Mouse (Mus musculus): ENCODE measurements around the gene Pex16. TPM values are rescaled to one million over a fixed set of nuclear protein-coding genes. Genes with fewer than 3 reads are reported as not detected.

The Pex16 gene
- polyA plus RNA-seq, 1 experiment: 89.5 TPM

Other genes with a start within 250 kb of the Pex16 start
- 1.9 TPM in 1 of 2 replicates, not detected in the other for gene Large2, start 193 bp downstream of the Pex16 start, polyA plus RNA-seq (2012; ENCODE audit: insufficient read depth, insufficient read length, missing spikeins)
- gene 1700029I15Rik, start 7.9 kb downstream of the Pex16 start, polyA plus RNA-seq (2012; ENCODE audit: insufficient read depth, insufficient read length, missing spikeins): 3.3 and 4.1 TPM in 2 replicates
- gene Mapk8ip1, start 26.6 kb downstream of the Pex16 start, polyA plus RNA-seq (2012; ENCODE audit: insufficient read depth, insufficient read length, missing spikeins): 9.4 and 9.6 TPM in 2 replicates
- 11.7 and 14.6 TPM in 2 replicates for gene Cry2, start 59.4 kb downstream of the Pex16 start, polyA plus RNA-seq (2012; ENCODE audit: insufficient read depth, insufficient read length, missing spikeins)
- gene Slc35c1, start 85.9 kb downstream of the Pex16 start, polyA plus RNA-seq (2012; ENCODE audit: insufficient read depth, insufficient read length, missing spikeins): 2.9 and 5.5 TPM in 2 replicates
- 6.7 and 7.8 TPM in 2 replicates for gene Chst1, start 225.0 kb downstream of the Pex16 start, polyA plus RNA-seq (2012; ENCODE audit: insufficient read depth, insufficient read length, missing spikeins)

Measured in brown adipose tissue, adult 24 weeks (tissue).